Mouse (Mus musculus): ENCODE data around the gene Gcm1. TPM values are rescaled to one million over a fixed set of nuclear protein-coding genes. Genes with fewer than 3 reads are reported as not detected.

Gcm1 gene
- polyA plus RNA-seq, 1 experiment from 2014 or later: not detected

GRCm38 (mm10) chr9:78012681-78013080, 39.0 kb upstream of the Gcm1 start:
- H3K4me3 ChIP-seq (ENCODE audit: low read depth, low read length): no peak overlapping the region
- ATAC-seq (replicated peaks; ENCODE audit: insufficient number of reproducible peaks, low FRiP score, low TSS enrichment, low read depth) (no peak), DNase-seq (ENCODE audit: low spot score) (no peak)
- H3K4me2 ChIP-seq (ENCODE audit: low read depth, low read length): no peak overlapping the region
- no peak overlapping the region for H3K27ac ChIP-seq (replicated peaks; ENCODE audit: low read depth, low read length)
- no peaks in the 10 kb centered on the region for H3K36me3 ChIP-seq (replicated peaks; ENCODE audit: control insufficient read depth, insufficient read depth, low read depth, low read length)
- WGBS: 82% methylated on average over 5 of the region's 5 CpGs
- H3K4me1 ChIP-seq (ENCODE audit: control insufficient read depth, insufficient read depth, low read length): no peaks in the 10 kb centered on the region
- no peaks in the 10 kb centered on the region for H3K27me3 ChIP-seq (ENCODE audit: control insufficient read depth, insufficient read depth, low read length)
- no peak overlapping the region for H3K9ac ChIP-seq (replicated peaks; ENCODE audit: low read length)
- H3K9me3 ChIP-seq (replicated peaks; ENCODE audit: control insufficient read depth, low read length): no peaks in the 10 kb centered on the region

- Histone ChIP-seq H3K4me1 (ENCODE audit: control insufficient read depth, insufficient read depth, low read length) (no peaks in the 10 kb centered on the region), H3K36me3 (replicated peaks; ENCODE audit: control insufficient read depth, insufficient read depth, low read depth, low read length) (no peaks in the 10 kb centered on the region), H3K27ac (replicated peaks; ENCODE audit: low read depth, low read length) (no peak overlapping the region), H3K9ac (replicated peaks; ENCODE audit: low read length) (no peak overlapping the region), H3K27me3 (ENCODE audit: control insufficient read depth, insufficient read depth, low read length) (no peaks in the 10 kb centered on the region), H3K9me3 (replicated peaks; ENCODE audit: control insufficient read depth, low read length) (no peaks in the 10 kb centered on the region), H3K4me2 (ENCODE audit: low read depth, low read length) (no peak overlapping the region), H3K4me3 (ENCODE audit: low read depth, low read length) (no peak overlapping the region)
- 33% methylated on average over 1 of the region's 1 CpGs for WGBS
- no peak for DNase-seq (ENCODE audit: low spot score)
- no peak for ATAC-seq (replicated peaks; ENCODE audit: insufficient number of reproducible peaks, low FRiP score, low TSS enrichment, low read depth)
Measured at GRCm38 (mm10) chr9:78013813-78014212, 37.9 kb upstream of the Gcm1 start.

GRCm38 (mm10) chr9:78015816-78016215, 35.9 kb upstream of the Gcm1 start:
- H3K4me3 ChIP-seq (ENCODE audit: low read depth, low read length): no peak overlapping the region
- 81% methylated on average over 7 of the region's 7 CpGs for WGBS
- no peak for ATAC-seq (replicated peaks; ENCODE audit: insufficient number of reproducible peaks, low FRiP score, low TSS enrichment, low read depth)
- H3K4me2 ChIP-seq (ENCODE audit: low read depth, low read length): no peak overlapping the region
- H3K4me1 ChIP-seq (ENCODE audit: control insufficient read depth, insufficient read depth, low read length): no peaks in the 10 kb centered on the region
- no peaks in the 10 kb centered on the region for H3K27me3 ChIP-seq (ENCODE audit: control insufficient read depth, insufficient read depth, low read length)
- no peaks in the 10 kb centered on the region for H3K36me3 ChIP-seq (replicated peaks; ENCODE audit: control insufficient read depth, insufficient read depth, low read depth, low read length)
- no peaks in the 10 kb centered on the region for H3K9me3 ChIP-seq (replicated peaks; ENCODE audit: control insufficient read depth, low read length)
- no peak for DNase-seq (ENCODE audit: low spot score)
- no peak overlapping the region for H3K9ac ChIP-seq (replicated peaks; ENCODE audit: low read length)
- no peak overlapping the region for H3K27ac ChIP-seq (replicated peaks; ENCODE audit: low read depth, low read length)

- DNase-seq (ENCODE audit: low spot score) (no peak), ATAC-seq (replicated peaks; ENCODE audit: insufficient number of reproducible peaks, low FRiP score, low TSS enrichment, low read depth) (no peak)
- Histone ChIP-seq H3K9ac (replicated peaks; ENCODE audit: low read length) (no peak overlapping the region), H3K36me3 (replicated peaks; ENCODE audit: control insufficient read depth, insufficient read depth, low read depth, low read length) (no peaks in the 10 kb centered on the region), H3K4me3 (ENCODE audit: low read depth, low read length) (no peak overlapping the region), H3K4me2 (ENCODE audit: low read depth, low read length) (no peak overlapping the region), H3K9me3 (replicated peaks; ENCODE audit: control insufficient read depth, low read length) (no peaks in the 10 kb centered on the region), H3K27me3 (ENCODE audit: control insufficient read depth, insufficient read depth, low read length) (no peaks in the 10 kb centered on the region), H3K4me1 (ENCODE audit: control insufficient read depth, insufficient read depth, low read length) (no peaks in the 10 kb centered on the region), H3K27ac (replicated peaks; ENCODE audit: low read depth, low read length) (no peak overlapping the region)
- WGBS: 61% methylated on average over 15 of the region's 15 CpGs
Measured at GRCm38 (mm10) chr9:78016288-78016687, 35.4 kb upstream of the Gcm1 start.

GRCm38 (mm10) chr9:78021256-78021655, 30.5 kb upstream of the Gcm1 start:
- Histone ChIP-seq H3K36me3 (replicated peaks; ENCODE audit: control insufficient read depth, insufficient read depth, low read depth, low read length) (no peaks in the 10 kb centered on the region), H3K9me3 (replicated peaks; ENCODE audit: control insufficient read depth, low read length) (no peaks in the 10 kb centered on the region), H3K27ac (replicated peaks; ENCODE audit: low read depth, low read length) (no peak overlapping the region), H3K27me3 (ENCODE audit: control insufficient read depth, insufficient read depth, low read length) (no peaks in the 10 kb centered on the region), H3K4me3 (ENCODE audit: low read depth, low read length) (no peak overlapping the region), H3K9ac (replicated peaks; ENCODE audit: low read length) (no peak overlapping the region), H3K4me2 (ENCODE audit: low read depth, low read length) (no peak overlapping the region), H3K4me1 (ENCODE audit: control insufficient read depth, insufficient read depth, low read length) (no peaks in the 10 kb centered on the region)
- 21% methylated on average over 9 of the region's 9 CpGs for WGBS
- DNase-seq (ENCODE audit: low spot score) (peak; percentile 20), ATAC-seq (replicated peaks; ENCODE audit: insufficient number of reproducible peaks, low FRiP score, low TSS enrichment, low read depth) (0 out of 2 replicates have a peak, but pooled peaks have one; percentile 41)

GRCm38 (mm10) chr9:78022187-78022945, 29.4 kb upstream of the Gcm1 start:
- 74% methylated on average over 8 of the region's 8 CpGs for WGBS
- no peaks in the 10 kb centered on the region for H3K4me1 ChIP-seq (ENCODE audit: control insufficient read depth, insufficient read depth, low read length)
- no peak overlapping the region for H3K27ac ChIP-seq (replicated peaks; ENCODE audit: low read depth, low read length)
- ATAC-seq (replicated peaks; ENCODE audit: insufficient number of reproducible peaks, low FRiP score, low TSS enrichment, low read depth) (no peak), DNase-seq (ENCODE audit: low spot score) (no peak)
- no peak overlapping the region for H3K4me2 ChIP-seq (ENCODE audit: low read depth, low read length)
- H3K36me3 ChIP-seq (replicated peaks; ENCODE audit: control insufficient read depth, insufficient read depth, low read depth, low read length): no peaks in the 10 kb centered on the region
- no peak overlapping the region for H3K4me3 ChIP-seq (ENCODE audit: low read depth, low read length)
- no peak overlapping the region for H3K9ac ChIP-seq (replicated peaks; ENCODE audit: low read length)
- no peaks in the 10 kb centered on the region for H3K9me3 ChIP-seq (replicated peaks; ENCODE audit: control insufficient read depth, low read length)
- no peaks in the 10 kb centered on the region for H3K27me3 ChIP-seq (ENCODE audit: control insufficient read depth, insufficient read depth, low read length)

- Histone ChIP-seq H3K9me3 (replicated peaks; ENCODE audit: control insufficient read depth, low read length) (no peaks in the 10 kb centered on the region), H3K36me3 (replicated peaks; ENCODE audit: control insufficient read depth, insufficient read depth, low read depth, low read length) (no peaks in the 10 kb centered on the region), H3K4me2 (ENCODE audit: low read depth, low read length) (no peak overlapping the region), H3K27me3 (ENCODE audit: control insufficient read depth, insufficient read depth, low read length) (no peaks in the 10 kb centered on the region), H3K4me3 (ENCODE audit: low read depth, low read length) (no peak overlapping the region), H3K4me1 (ENCODE audit: control insufficient read depth, insufficient read depth, low read length) (no peaks in the 10 kb centered on the region), H3K9ac (replicated peaks; ENCODE audit: low read length) (no peak overlapping the region), H3K27ac (replicated peaks; ENCODE audit: low read depth, low read length) (no peak overlapping the region)
- DNase-seq (ENCODE audit: low spot score) (peak; percentile 73), ATAC-seq (replicated peaks; ENCODE audit: insufficient number of reproducible peaks, low FRiP score, low TSS enrichment, low read depth) (no peak)
- WGBS: 19% methylated on average over 3 of the region's 3 CpGs
Measured at GRCm38 (mm10) chr9:78024823-78025222, 26.9 kb upstream of the Gcm1 start.

GRCm38 (mm10) chr9:78027099-78027498, 24.6 kb upstream of the Gcm1 start:
- ATAC-seq (replicated peaks; ENCODE audit: insufficient number of reproducible peaks, low FRiP score, low TSS enrichment, low read depth) (no peak), DNase-seq (ENCODE audit: low spot score) (no peak)
- no peaks in the 10 kb centered on the region for H3K36me3 ChIP-seq (replicated peaks; ENCODE audit: control insufficient read depth, insufficient read depth, low read depth, low read length)
- H3K4me2 ChIP-seq (ENCODE audit: low read depth, low read length): no peak overlapping the region
- no peaks in the 10 kb centered on the region for H3K9me3 ChIP-seq (replicated peaks; ENCODE audit: control insufficient read depth, low read length)
- no peak overlapping the region for H3K9ac ChIP-seq (replicated peaks; ENCODE audit: low read length)
- WGBS: 76% methylated on average over 3 of the region's 3 CpGs
- no peaks in the 10 kb centered on the region for H3K27me3 ChIP-seq (ENCODE audit: control insufficient read depth, insufficient read depth, low read length)
- no peaks in the 10 kb centered on the region for H3K4me1 ChIP-seq (ENCODE audit: control insufficient read depth, insufficient read depth, low read length)
- no peak overlapping the region for H3K4me3 ChIP-seq (ENCODE audit: low read depth, low read length)
- H3K27ac ChIP-seq (replicated peaks; ENCODE audit: low read depth, low read length): no peak overlapping the region

Measured in embryonic facial prominence, embryonic 11.5 days (tissue).